Mouse (Mus musculus) myocyte (in vitro differentiated cells): ENCODE measurements at regions not wholly inside any gene's neighbourhood (a gene's known extent, or its start where the extent isn't known, plus 50 kb on each side); places are given as distances from the start of the nearest gene placed in this dataset.

ENCODE experiments used
- H3K27me3 ChIP-seq: one replicate; pipeline ENCODE4 v1.6.1; 2011; ENCODE audit not compliant: control insufficient read depth, insufficient read depth, insufficient read length
- H3K36me3 ChIP-seq: one replicate; pipeline ENCODE4 v1.6.1; 2011; ENCODE audit not compliant: control insufficient read depth, insufficient read depth
- H3K4me2 ChIP-seq: one replicate; pipeline ENCODE4 v1.6.1; 2011; ENCODE audit warnings: low read depth, control low read depth
- H3K4me3 ChIP-seq: one replicate; pipeline ENCODE4 v1.5.1; 2011; ENCODE audit warnings: mild to moderate bottlenecking, control low read depth, moderate library complexity
- H3K79me2 ChIP-seq: one replicate; pipeline ENCODE4 v1.6.1; 2011; ENCODE audit not compliant: control insufficient read depth, insufficient read depth
- H3ac ChIP-seq: one replicate; pipeline ENCODE4 v1.6.1; 2011; ENCODE audit not compliant: control insufficient read depth, insufficient read length
- CEBPB ChIP-seq: IDR thresholded peaks from 2 replicates; pipeline ENCODE4 v1.6.1; 2011; ENCODE audit warnings: mild to moderate bottlenecking, moderate library complexity; ENCODE audit not compliant: poor library complexity, insufficient read depth, severe bottlenecking
- E2F4 ChIP-seq: IDR thresholded peaks from one replicate; pipeline ENCODE4 v1.6.1; 2011; ENCODE audit warnings: mild to moderate bottlenecking, control low read depth, moderate library complexity; ENCODE audit not compliant: insufficient read depth
- MAX ChIP-seq: IDR thresholded peaks from one replicate; pipeline ENCODE4 v1.6.1; 2011; ENCODE audit warnings: low read depth, mild to moderate bottlenecking, control low read depth
- MYOD1 ChIP-seq, 3 experiments: IDR thresholded peaks; one replicate each; pipeline ENCODE4 v1.6.1; 2011; ENCODE audit warnings: control low read depth in 2 of 3, low read depth in 2 of 3, mild to moderate bottlenecking in 2 of 3, moderate library complexity in 1 of 3; ENCODE audit not compliant: insufficient read length in 2 of 3, control insufficient read depth in 1 of 3
- MYOG ChIP-seq, 3 experiments: IDR thresholded peaks; one replicate each; pipeline ENCODE4 v1.6.1; 2011; ENCODE audit warnings: control low read depth in 2 of 3, low read depth in 2 of 3, mild to moderate bottlenecking in 2 of 3; ENCODE audit not compliant: insufficient read length in 2 of 3, control insufficient read depth in 1 of 3, insufficient read depth in 1 of 3
- POLR2A ChIP-seq: IDR thresholded peaks from one replicate; pipeline ENCODE4 v1.6.1; 2011; ENCODE audit warnings: low read depth, mild to moderate bottlenecking, control low read depth, moderate library complexity; ENCODE audit not compliant: insufficient read length
- POLR2AphosphoS2 ChIP-seq: IDR thresholded peaks from one replicate; pipeline ENCODE4 v1.6.1; 2011; ENCODE audit warnings: low read depth, control low read depth; ENCODE audit not compliant: insufficient read length
- REST ChIP-seq: IDR thresholded peaks from one replicate; pipeline ENCODE4 v1.6.1; 2011; ENCODE audit warnings: mild to moderate bottlenecking, control low read depth, moderate library complexity; ENCODE audit not compliant: insufficient read depth, insufficient read length
- SRF ChIP-seq: IDR thresholded peaks from one replicate; pipeline ENCODE4 v1.6.1; 2011; ENCODE audit warnings: low read depth; ENCODE audit not compliant: control insufficient read depth, insufficient read length
- TCF12 ChIP-seq: IDR thresholded peaks from one replicate; pipeline ENCODE4 v1.6.1; 2011; ENCODE audit warnings: mild to moderate bottlenecking, control low read depth; ENCODE audit not compliant: poor library complexity, insufficient read depth, severe bottlenecking
- TCF3 ChIP-seq: IDR thresholded peaks from one replicate; pipeline ENCODE4 v1.6.1; 2011; ENCODE audit warnings: low read depth, control low read depth; ENCODE audit not compliant: insufficient read length
- USF1 ChIP-seq: IDR thresholded peaks from one replicate; pipeline ENCODE4 v1.6.1; 2011; ENCODE audit warnings: low read depth, mild to moderate bottlenecking, control low read depth, moderate library complexity

- no peak for TF ChIP-seq REST
- no peak for TF ChIP-seq E2F4
- no peak for TF ChIP-seq TCF12
- TF ChIP-seq TCF3: no peak
- no peak for TF ChIP-seq POLR2A
- no peak for TF ChIP-seq CEBPB
- TF ChIP-seq MYOG (IDR thresholded peaks at IDR 0.05; ENCODE audit: control insufficient read depth in 1 of 3, insufficient read depth in 1 of 3, insufficient read length in 2 of 3, low read depth in 2 of 3): no peak
- TF ChIP-seq SRF: no peak
- TF ChIP-seq MAX: no peak
- no peak for TF ChIP-seq MYOD1 (IDR thresholded peaks at IDR 0.05; ENCODE audit: control insufficient read depth in 1 of 3, insufficient read length in 2 of 3, low read depth in 2 of 3)
- TF ChIP-seq USF1: no peak
- TF ChIP-seq POLR2AphosphoS2: no peak
- H3K79me2 ChIP-seq: no peaks in the 10 kb centered on the region
- H3ac ChIP-seq: no peak overlapping the region
These were observed 79.7 kb upstream of the Ube2e3 start for GRCm38 (mm10) chr2:78788222-78788621.

DNA sequence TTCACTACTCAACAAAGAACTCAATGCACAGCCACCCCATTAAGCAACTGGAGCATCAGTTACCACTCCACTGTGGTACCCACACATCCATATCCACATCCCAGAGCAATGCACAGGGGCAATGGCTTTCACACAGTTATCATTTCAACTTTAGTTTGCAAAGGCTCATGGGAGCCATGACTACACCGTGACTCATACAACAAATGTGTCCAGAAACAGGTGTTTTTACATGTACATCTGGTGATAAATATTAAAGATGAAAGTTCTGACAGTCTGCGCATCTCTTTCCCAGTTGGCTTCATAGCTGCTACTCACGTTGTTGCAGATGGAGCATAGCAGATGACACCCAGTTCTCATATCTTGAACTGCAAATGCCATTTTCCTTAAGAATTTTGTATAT, 88.0 kb upstream of the Ube2e3 start:
- Histone ChIP-seq H3K4me2 (no peak overlapping the region), H3K79me2 (no peaks in the 10 kb centered on the region), H3K27me3 (no peaks in the 10 kb centered on the region), H3K36me3 (no peaks in the 10 kb centered on the region), H3ac (no peak overlapping the region), H3K4me3 (no peak overlapping the region)
- no peak for TF ChIP-seq USF1
- no peak for TF ChIP-seq POLR2A
- no peak for TF ChIP-seq CEBPB
- no peak for TF ChIP-seq REST
- TF ChIP-seq MYOG (IDR thresholded peaks at IDR 0.05; ENCODE audit: control insufficient read depth in 1 of 3, insufficient read depth in 1 of 3, insufficient read length in 2 of 3, low read depth in 2 of 3): no peak
- TF ChIP-seq TCF12: no peak
- no peak for TF ChIP-seq E2F4
- TF ChIP-seq MAX: no peak

More at GRCm38 (mm10) chr2:78788222-78788621, 79.7 kb upstream of the Ube2e3 start:
- Histone ChIP-seq H3K4me3 (no peak overlapping the region), H3K4me2 (no peak overlapping the region), H3K27me3 (no peaks in the 10 kb centered on the region), H3K36me3 (no peaks in the 10 kb centered on the region)

- H3K27me3 ChIP-seq: no peaks in the 10 kb centered on the region
- no peaks in the 10 kb centered on the region for H3K79me2 ChIP-seq
- no peak for TF ChIP-seq CEBPB
- no peak for TF ChIP-seq USF1
- no peak for TF ChIP-seq MYOG (IDR thresholded peaks at IDR 0.05; ENCODE audit: control insufficient read depth in 1 of 3, insufficient read depth in 1 of 3, insufficient read length in 2 of 3, low read depth in 2 of 3)
- TF ChIP-seq POLR2AphosphoS2: no peak
- TF ChIP-seq MAX: no peak
- no peak for TF ChIP-seq MYOD1 (IDR thresholded peaks at IDR 0.05; ENCODE audit: control insufficient read depth in 1 of 3, insufficient read length in 2 of 3, low read depth in 2 of 3)
- TF ChIP-seq REST: no peak
- no peak for TF ChIP-seq TCF12
- no peak for TF ChIP-seq SRF
- no peak for TF ChIP-seq E2F4
- no peak for TF ChIP-seq POLR2A
- no peak for TF ChIP-seq TCF3
- H3ac ChIP-seq: no peak overlapping the region
- H3K4me3 ChIP-seq: no peak overlapping the region
- H3K36me3 ChIP-seq: no peaks in the 10 kb centered on the region
- H3K4me2 ChIP-seq: no peak overlapping the region
These were observed 90.3 kb upstream of the Ube2e3 start for GRCm38 (mm10) chr2:78777589-78777988.

DNA sequence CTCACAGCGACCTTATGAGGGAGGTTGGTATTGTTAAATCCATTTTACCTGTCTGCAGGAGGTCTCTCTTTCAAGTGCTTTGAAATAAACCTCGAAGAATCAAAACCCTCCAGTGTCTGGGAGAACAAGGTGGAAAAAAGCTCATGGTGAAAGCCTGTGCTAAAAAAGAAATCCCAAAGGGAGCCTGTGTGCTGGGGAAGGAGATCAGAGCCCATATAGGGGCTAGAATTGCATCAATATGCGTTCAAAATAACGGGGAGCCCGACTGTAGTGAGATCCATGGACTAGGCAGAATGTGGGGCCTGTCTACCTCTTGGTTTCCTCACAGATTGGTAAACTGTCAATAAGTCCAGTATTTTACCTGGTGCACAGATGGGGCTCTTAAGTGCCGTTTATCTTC, 113.6 kb upstream of the Ube2e3 start:
- Histone ChIP-seq H3K36me3 (no peaks in the 10 kb centered on the region), H3K4me2 (no peak overlapping the region), H3K4me3 (no peak overlapping the region), H3ac (no peak overlapping the region), H3K79me2 (no peaks in the 10 kb centered on the region), H3K27me3 (no peaks in the 10 kb centered on the region)
- TF ChIP-seq REST: no peak
- TF ChIP-seq TCF12: no peak

- no peak overlapping the region for H3ac ChIP-seq
- no peaks in the 10 kb centered on the region for H3K36me3 ChIP-seq
- H3K4me2 ChIP-seq: no peak overlapping the region
- no peaks in the 10 kb centered on the region for H3K79me2 ChIP-seq
- no peak overlapping the region for H3K4me3 ChIP-seq
- TF ChIP-seq E2F4 (no peak), USF1 (no peak), TCF12 (no peak), TCF3 (no peak), MAX (no peak), CEBPB (no peak), SRF (no peak)
- H3K27me3 ChIP-seq: no peaks in the 10 kb centered on the region
These were observed 114.0 kb upstream of the Ube2e3 start for GRCm38 (mm10) chr2:78753918-78754317.
